Mouse (Mus musculus): Measurements from ENCODE around the gene Cyb5rl. TPM values are rescaled to one million over a fixed set of nuclear protein-coding genes. Genes with fewer than 3 reads are reported as not detected.

Cyb5rl gene
- polyA plus RNA-seq, 1 experiment = 4.5 TPM

DNA sequence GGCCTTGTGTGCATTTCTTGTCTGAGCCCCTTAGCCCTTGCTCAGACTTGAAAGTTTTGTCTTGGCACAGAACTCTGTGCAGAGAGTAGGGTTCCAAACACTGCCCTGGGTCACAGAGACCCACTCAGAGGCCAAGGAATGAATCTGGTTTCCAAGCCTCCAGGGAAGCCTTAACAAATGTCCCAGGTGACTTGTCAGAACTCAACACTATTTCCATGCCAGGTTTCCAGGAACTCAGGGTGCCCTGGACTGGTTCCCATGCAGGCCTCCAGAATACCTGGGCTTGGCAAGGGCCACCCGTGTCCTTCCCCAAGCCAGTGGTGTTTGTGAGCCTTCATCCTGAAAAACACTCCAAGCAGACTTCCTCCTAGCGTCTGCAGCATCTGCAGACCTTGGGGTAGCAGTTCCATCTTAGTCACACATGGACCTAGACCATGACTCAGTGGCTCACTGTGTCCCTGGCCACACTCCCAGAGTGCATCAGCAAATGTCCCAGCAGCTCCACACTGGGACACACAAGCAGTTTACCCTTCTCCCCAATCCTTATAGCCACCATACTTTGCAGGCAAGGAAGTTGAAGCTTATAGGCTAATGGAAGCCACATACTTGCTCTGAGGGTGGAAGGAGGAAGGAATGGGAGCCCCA is 51.1 kb downstream of the Cyb5rl start:
- DNase-seq (ENCODE audit: low read depth) = no peak
- TF ChIP-seq POLR2A (IDR thresholded peaks at IDR 0.05; ENCODE audit: borderline replicate concordance, extremely low read depth, insufficient read depth, insufficient read length, poor library complexity, severe bottlenecking) (no peak), CTCF (IDR thresholded peaks at IDR 0.05; ENCODE audit: borderline replicate concordance, extremely low read depth, insufficient read depth, insufficient read length) (no peak)

DNA sequence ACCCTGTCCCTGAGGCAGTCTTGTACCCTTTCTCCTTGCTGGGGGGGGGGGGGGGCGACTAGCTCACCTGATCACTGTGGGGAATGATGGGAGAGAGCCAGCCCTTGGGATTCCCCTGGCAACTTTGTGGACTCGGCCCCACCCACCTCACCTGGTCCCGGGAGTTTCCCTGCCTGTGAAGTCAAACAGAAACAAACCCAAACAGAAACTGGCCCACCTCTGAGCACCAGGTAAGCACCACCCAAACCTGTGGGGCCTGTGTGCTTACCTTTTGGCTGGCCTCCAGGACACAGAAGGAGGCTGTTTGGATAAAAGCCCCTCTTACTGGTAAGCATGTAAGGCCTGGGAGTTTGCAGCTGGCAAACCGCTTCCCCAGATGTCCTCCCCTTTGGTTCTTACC is 52.3 kb downstream of the Cyb5rl start:
- TF ChIP-seq POLR2A (IDR thresholded peaks at IDR 0.05; ENCODE audit: borderline replicate concordance, extremely low read depth, insufficient read depth, insufficient read length, poor library complexity, severe bottlenecking) = no peak
- TF ChIP-seq CTCF (IDR thresholded peaks at IDR 0.05; ENCODE audit: borderline replicate concordance, extremely low read depth, insufficient read depth, insufficient read length) = no peak
- DNase-seq (ENCODE audit: low read depth) = no peak

GRCm38 (mm10) chr4:107120676-107121075 is 53.9 kb downstream of the Cyb5rl start:
- TF ChIP-seq POLR2A (IDR thresholded peaks at IDR 0.05; ENCODE audit: borderline replicate concordance, extremely low read depth, insufficient read depth, insufficient read length, poor library complexity, severe bottlenecking) = no peak
- no peak for TF ChIP-seq CTCF (IDR thresholded peaks at IDR 0.05; ENCODE audit: borderline replicate concordance, extremely low read depth, insufficient read depth, insufficient read length)
- DNase-seq (ENCODE audit: low read depth) = no peak

- DNase-seq (ENCODE audit: low read depth) = peak; percentile 76
- TF ChIP-seq POLR2A (IDR thresholded peaks at IDR 0.05; ENCODE audit: borderline replicate concordance, extremely low read depth, insufficient read depth, insufficient read length, poor library complexity, severe bottlenecking) (no peak), CTCF (IDR thresholded peaks at IDR 0.05; ENCODE audit: borderline replicate concordance, extremely low read depth, insufficient read depth, insufficient read length) (peak; percentile 73)
Observed at GRCm38 (mm10) chr4:107121165-107121943, 54.6 kb downstream of the Cyb5rl start.

DNA sequence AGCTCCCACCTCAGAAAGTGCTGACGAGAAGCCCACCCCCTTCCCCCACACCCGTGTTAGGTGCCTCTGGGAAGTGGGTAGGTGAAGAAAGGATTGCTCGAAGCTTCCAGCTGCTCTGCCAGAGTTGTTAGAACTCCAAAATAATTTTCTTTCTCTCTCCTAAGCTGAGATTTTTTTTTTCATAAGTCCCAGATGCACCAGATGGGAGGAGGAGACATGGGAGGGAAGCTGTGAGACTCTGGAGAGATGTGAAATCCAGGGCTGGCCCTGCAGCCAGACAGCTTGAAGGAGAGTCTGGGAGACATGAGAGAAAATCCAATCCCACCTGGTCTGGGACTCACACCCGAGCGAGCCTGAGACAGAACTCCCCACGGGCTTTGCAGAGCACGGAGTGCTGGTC is 57.6 kb downstream of the Cyb5rl start:
- no peak for DNase-seq (ENCODE audit: low read depth)
- TF ChIP-seq POLR2A (IDR thresholded peaks at IDR 0.05; ENCODE audit: borderline replicate concordance, extremely low read depth, insufficient read depth, insufficient read length, poor library complexity, severe bottlenecking) (no peak), CTCF (IDR thresholded peaks at IDR 0.05; ENCODE audit: borderline replicate concordance, extremely low read depth, insufficient read depth, insufficient read length) (no peak)

DNA sequence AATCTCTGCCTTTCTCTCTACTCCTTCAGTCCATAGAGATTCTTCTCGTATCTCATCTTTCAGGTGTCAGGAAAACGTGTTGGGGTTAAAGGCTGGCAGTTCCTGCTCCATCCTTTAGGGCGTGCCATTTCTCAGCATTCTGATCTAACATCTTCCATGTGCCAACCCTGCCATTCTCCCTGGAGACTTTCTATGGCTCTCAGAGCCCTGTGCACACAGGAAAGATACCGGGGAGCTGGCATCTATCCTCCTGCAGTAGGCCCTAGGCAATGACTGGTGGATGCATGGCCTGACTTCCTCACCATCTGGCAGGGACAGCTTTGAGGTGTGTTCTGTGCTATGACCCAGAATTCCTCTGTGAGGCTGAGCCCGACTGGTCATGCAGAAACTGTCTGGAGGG is 58.3 kb downstream of the Cyb5rl start:
- TF ChIP-seq POLR2A (IDR thresholded peaks at IDR 0.05; ENCODE audit: borderline replicate concordance, extremely low read depth, insufficient read depth, insufficient read length, poor library complexity, severe bottlenecking) (no peak), CTCF (IDR thresholded peaks at IDR 0.05; ENCODE audit: borderline replicate concordance, extremely low read depth, insufficient read depth, insufficient read length) (no peak)
- no peak for DNase-seq (ENCODE audit: low read depth)

GRCm38 (mm10) chr4:107126389-107126788 is 59.6 kb downstream of the Cyb5rl start:
- no peak for DNase-seq (ENCODE audit: low read depth)
- no peak for TF ChIP-seq POLR2A (IDR thresholded peaks at IDR 0.05; ENCODE audit: borderline replicate concordance, extremely low read depth, insufficient read depth, insufficient read length, poor library complexity, severe bottlenecking)
- no peak for TF ChIP-seq CTCF (IDR thresholded peaks at IDR 0.05; ENCODE audit: borderline replicate concordance, extremely low read depth, insufficient read depth, insufficient read length)

- peak; percentile 67 for DNase-seq (ENCODE audit: low read depth)
- no peak for TF ChIP-seq CTCF (IDR thresholded peaks at IDR 0.05; ENCODE audit: borderline replicate concordance, extremely low read depth, insufficient read depth, insufficient read length)
- no peak for TF ChIP-seq POLR2A (IDR thresholded peaks at IDR 0.05; ENCODE audit: borderline replicate concordance, extremely low read depth, insufficient read depth, insufficient read length, poor library complexity, severe bottlenecking)
Observed at GRCm38 (mm10) chr4:107126891-107127524, 60.2 kb downstream of the Cyb5rl start.

- TF ChIP-seq POLR2A (IDR thresholded peaks at IDR 0.05; ENCODE audit: borderline replicate concordance, extremely low read depth, insufficient read depth, insufficient read length, poor library complexity, severe bottlenecking) (no peak), CTCF (IDR thresholded peaks at IDR 0.05; ENCODE audit: borderline replicate concordance, extremely low read depth, insufficient read depth, insufficient read length) (no peak)
- peak; percentile 88 for DNase-seq (ENCODE audit: low read depth)
Observed at GRCm38 (mm10) chr4:107127901-107128669, 61.3 kb downstream of the Cyb5rl start.

GRCm38 (mm10) chr4:107129373-107129772 is 62.6 kb downstream of the Cyb5rl start:
- no peak for TF ChIP-seq CTCF (IDR thresholded peaks at IDR 0.05; ENCODE audit: borderline replicate concordance, extremely low read depth, insufficient read depth, insufficient read length)
- TF ChIP-seq POLR2A (IDR thresholded peaks at IDR 0.05; ENCODE audit: borderline replicate concordance, extremely low read depth, insufficient read depth, insufficient read length, poor library complexity, severe bottlenecking) = no peak
- no peak for DNase-seq (ENCODE audit: low read depth)

- no peak for DNase-seq (ENCODE audit: low read depth)
Observed at GRCm38 (mm10) chr4:107130534-107130933, 63.7 kb downstream of the Cyb5rl start.

More at GRCm38 (mm10) chr4:107130534-107130933, 63.7 kb downstream of the Cyb5rl start:
- no peak for TF ChIP-seq CTCF (IDR thresholded peaks at IDR 0.05; ENCODE audit: borderline replicate concordance, extremely low read depth, insufficient read depth, insufficient read length)
- TF ChIP-seq POLR2A (IDR thresholded peaks at IDR 0.05; ENCODE audit: borderline replicate concordance, extremely low read depth, insufficient read depth, insufficient read length, poor library complexity, severe bottlenecking) = no peak
